Mouse (Mus musculus) liver, embryonic 11.5 days (tissue): ENCODE measurements around the gene Trak1. TPM values are rescaled to one million over a fixed set of nuclear protein-coding genes. Genes with fewer than 3 reads are reported as not detected.

Experiments
- ATAC-seq: fragments of 200-750 bp; cut with Nextera tagmentation; replicated peaks from 2 replicates; pipeline ENCODE4 v1.8.0; 2017; ENCODE audit warnings: moderate number of reproducible peaks, mild to moderate bottlenecking, moderate TSS enrichment, moderate library complexity; ENCODE audit not compliant: low FRiP score
- DNase-seq: peaks from one replicate; pipeline ENCODE4 v3.0.0-alpha.2; 2017; ENCODE audit warnings: low spot score
- H3K27ac ChIP-seq: fragments of 300-500 bp; sonication (generic); 2 replicates; pipeline ENCODE4 v1.5.1; 2014; ENCODE audit warnings: mild to moderate bottlenecking, low read depth, low read length, control low read depth
- H3K27me3 ChIP-seq: fragments of 300-500 bp; sonication (generic); replicated peaks from 2 replicates; pipeline ENCODE4 v1.6.1; 2014; ENCODE audit warnings: low read length, mixed read lengths; ENCODE audit not compliant: control insufficient read depth, insufficient read depth
- H3K36me3 ChIP-seq: fragments of 300-500 bp; sonication (generic); 2 replicates; pipeline ENCODE4 v1.6.1; 2014; ENCODE audit warnings: mild to moderate bottlenecking, low read length, moderate library complexity, mixed read lengths; ENCODE audit not compliant: control insufficient read depth, insufficient read depth
- H3K4me1 ChIP-seq: fragments of 300-500 bp; sonication (generic); replicated peaks from 2 replicates; pipeline ENCODE4 v1.6.1; 2014; ENCODE audit warnings: low read length, mixed read lengths; ENCODE audit not compliant: control insufficient read depth, insufficient read depth
- H3K4me2 ChIP-seq: fragments of 300-500 bp; sonication (generic); 2 replicates; pipeline ENCODE4 v1.6.1; 2014; ENCODE audit warnings: mild to moderate bottlenecking, control low read depth, moderate library complexity
- H3K4me3 ChIP-seq: fragments of 300-500 bp; sonication (generic); 2 replicates; pipeline ENCODE4 v1.5.1; 2014; ENCODE audit warnings: low read depth, low read length, control low read depth
- H3K9ac ChIP-seq: fragments of 300-500 bp; sonication (generic); 2 replicates; pipeline ENCODE4 v1.6.1; 2014; ENCODE audit warnings: low read depth, low read length, control low read depth
- H3K9me3 ChIP-seq: fragments of 300-500 bp; sonication (generic); 2 replicates; pipeline ENCODE4 v1.6.1; 2016; ENCODE audit warnings: low read length, inconsistent platforms, mixed read lengths; ENCODE audit not compliant: control insufficient read depth
- WGBS: fragments of 180-500 bp; shearing (Covaris S2); extraction: QIAGEN DNeasy Blood & Tissue Kit; methylation state at CpG from one replicate; pipeline ENCODE4 v1.1.7; 2014; 5-methylcytosine and 5-hydroxymethylcytosine counted together
- polyA plus RNA-seq: library from polyadenylated mRNA; unstranded; fragments of >200 nt; fragmentation: Nextera tagmentation; extraction: Ambion mirVana; gene quantifications from 2 replicates; pipeline ENCODE4 v1.2.1, GENCODE M21; 2014

Gene Trak1
- polyA plus RNA-seq, 1 experiment from 2014 or later = 11.2 TPM

- DNase-seq = peak; percentile 63
- Histone ChIP-seq H3K27ac (peak overlapping the region; percentile 78), H3K36me3 (no peaks in the 10 kb centered on the region), H3K4me2 (peak overlapping the region; percentile 61), H3K4me3 (peak overlapping the region; percentile 40), H3K27me3 (no peaks in the 10 kb centered on the region), H3K9ac (peak overlapping the region; percentile 47), H3K4me1 (peaks cover 7% of the 10 kb centered on the region), H3K9me3 (peaks cover 5% of the 10 kb centered on the region; the same call in 1 of the 2 replicates)
- ATAC-seq = peak; percentile 82
- WGBS = 24% methylated on average over 29 of the region's 29 CpGs
These were observed 11.7 kb upstream of the Trak1 start for GRCm38 (mm10) chr9:121285341-121286324.

GRCm38 (mm10) chr9:121286325-121286901, 10.9 kb upstream of the Trak1 start:
- Histone ChIP-seq H3K9me3 (peaks cover 5% of the 10 kb centered on the region; the same call in 1 of the 2 replicates), H3K27ac (peak overlapping the region; percentile 78), H3K4me1 (peaks cover 7% of the 10 kb centered on the region), H3K27me3 (no peaks in the 10 kb centered on the region), H3K4me3 (peak overlapping the region; percentile 40), H3K9ac (peak overlapping the region; percentile 32), H3K36me3 (no peaks in the 10 kb centered on the region), H3K4me2 (peak overlapping the region; percentile 61)
- ATAC-seq (peak; percentile 87), DNase-seq (no peak)
- WGBS = 52% methylated on average over 3 of the region's 3 CpGs

- Histone ChIP-seq H3K36me3 (no peaks in the 10 kb centered on the region), H3K4me1 (peaks cover 5% of the 10 kb centered on the region), H3K4me3 (no peak overlapping the region), H3K27ac (no peak overlapping the region), H3K9me3 (no peaks in the 10 kb centered on the region), H3K4me2 (no peak overlapping the region), H3K9ac (no peak overlapping the region), H3K27me3 (peaks cover 15% of the 10 kb centered on the region)
- 84% methylated on average over 2 of the region's 2 CpGs for WGBS
- ATAC-seq = no peak
- DNase-seq = no peak
These were observed 6.0 kb upstream of the Trak1 start for GRCm38 (mm10) chr9:121291275-121291674.

DNA sequence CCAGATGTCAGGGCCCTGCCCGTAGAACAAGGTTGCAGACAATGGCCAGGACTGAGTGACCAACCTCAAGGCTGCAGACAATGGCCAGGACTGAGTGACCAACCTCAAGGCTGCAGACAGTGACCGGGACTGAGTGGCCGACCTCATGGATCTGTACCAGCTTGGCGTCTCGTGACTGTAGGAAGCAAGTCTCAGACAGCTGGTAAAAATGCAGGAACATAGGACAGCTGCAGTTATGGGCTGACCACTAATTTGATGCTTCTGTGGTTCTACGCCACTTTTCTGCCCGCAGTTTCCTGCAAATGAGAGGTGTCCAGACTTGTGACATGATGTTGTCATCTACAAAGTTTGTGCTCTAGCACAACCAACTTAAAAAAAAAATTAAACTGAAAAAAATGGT, 4.1 kb upstream of the Trak1 start:
- Histone ChIP-seq H3K9me3 (no peaks in the 10 kb centered on the region), H3K4me3 (no peak overlapping the region), H3K4me2 (no peak overlapping the region), H3K4me1 (peaks cover 3% of the 10 kb centered on the region), H3K9ac (no peak overlapping the region), H3K27me3 (peaks cover 22% of the 10 kb centered on the region), H3K27ac (no peak overlapping the region), H3K36me3 (no peaks in the 10 kb centered on the region)
- DNase-seq = no peak
- no peak for ATAC-seq
- WGBS = 78% methylated on average over 7 of the region's 7 CpGs

DNA sequence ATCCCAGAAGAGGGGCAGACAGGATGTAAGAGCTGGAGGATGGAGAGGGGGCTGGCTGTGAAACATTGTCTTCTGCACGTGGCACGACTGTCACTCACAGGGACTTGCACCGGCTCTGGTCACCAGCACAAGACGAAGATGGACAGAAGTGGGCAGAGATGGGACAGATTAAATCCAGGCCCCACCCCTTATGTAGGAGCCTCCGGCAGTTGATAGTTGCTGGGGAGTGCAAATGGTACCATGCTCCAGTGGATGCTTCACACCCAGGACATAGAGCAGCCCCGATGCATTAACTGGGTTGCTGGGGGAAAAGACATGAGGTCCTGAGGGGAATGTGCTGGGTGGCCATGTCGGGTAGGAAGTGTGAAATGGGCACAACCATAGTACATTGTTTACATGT, 2.1 kb upstream of the Trak1 start:
- no peak overlapping the region for H3K27ac ChIP-seq
- H3K4me2 ChIP-seq = no peak overlapping the region
- no peak overlapping the region for H3K9ac ChIP-seq
- peaks cover 22% of the 10 kb centered on the region for H3K27me3 ChIP-seq
- DNase-seq (no peak), ATAC-seq (no peak)
- no peaks in the 10 kb centered on the region for H3K9me3 ChIP-seq
- 75% methylated on average over 7 of the region's 7 CpGs for WGBS
- H3K4me1 ChIP-seq = peaks cover 21% of the 10 kb centered on the region
- no peak overlapping the region for H3K4me3 ChIP-seq
- no peaks in the 10 kb centered on the region for H3K36me3 ChIP-seq

GRCm38 (mm10) chr9:121298065-121298398, 730 bp downstream of the Trak1 start:
- 6% methylated on average over 7 of the region's 7 CpGs for WGBS
- Histone ChIP-seq H3K27me3 (peaks cover 22% of the 10 kb centered on the region), H3K4me2 (peak overlapping the region; percentile 98), H3K36me3 (no peaks in the 10 kb centered on the region), H3K9ac (peak overlapping the region; percentile 90), H3K4me1 (peaks cover 27% of the 10 kb centered on the region), H3K4me3 (peak overlapping the region; percentile 77), H3K27ac (no peak overlapping the region), H3K9me3 (no peaks in the 10 kb centered on the region)
- ATAC-seq (no peak), DNase-seq (no peak)

- WGBS = 35% methylated on average over 15 of the region's 15 CpGs
- peaks cover 28% of the 10 kb centered on the region for H3K4me1 ChIP-seq
- peak overlapping the region; percentile 90 for H3K9ac ChIP-seq
- H3K36me3 ChIP-seq = no peaks in the 10 kb centered on the region
- no peak for ATAC-seq
- H3K27ac ChIP-seq = no peak overlapping the region
- peak overlapping the region; percentile 98 for H3K4me2 ChIP-seq
- H3K4me3 ChIP-seq = peak overlapping the region; percentile 77
- H3K9me3 ChIP-seq = no peaks in the 10 kb centered on the region
- peaks cover 19% of the 10 kb centered on the region for H3K27me3 ChIP-seq
- no peak for DNase-seq
These were observed 1.2 kb downstream of the Trak1 start for GRCm38 (mm10) chr9:121298411-121299091.

- ATAC-seq = no peak
These were observed 2.0 kb downstream of the Trak1 start for GRCm38 (mm10) chr9:121299223-121299755.

More at GRCm38 (mm10) chr9:121299223-121299755, 2.0 kb downstream of the Trak1 start:
- H3K4me2 ChIP-seq = peak overlapping the region; percentile 98
- no peak overlapping the region for H3K27ac ChIP-seq
- peaks cover 30% of the 10 kb centered on the region for H3K4me1 ChIP-seq
- H3K9ac ChIP-seq = no peak overlapping the region
- WGBS = 78% methylated on average over 9 of the region's 9 CpGs
- no peaks in the 10 kb centered on the region for H3K9me3 ChIP-seq
- H3K27me3 ChIP-seq = peaks cover 19% of the 10 kb centered on the region
- H3K4me3 ChIP-seq = no peak overlapping the region
- DNase-seq = no peak
- no peaks in the 10 kb centered on the region for H3K36me3 ChIP-seq
